Mouse (Mus musculus) liver, embryonic 16.5 days (tissue): ENCODE measurements around the gene Chrng. TPM values are rescaled to one million over a fixed set of nuclear protein-coding genes. Genes with fewer than 3 reads are reported as not detected.

Experiments used
- ATAC-seq: fragments of 200-750 bp; cut with Nextera tagmentation; 2 replicates; pipeline ENCODE4 v1.8.0; 2017; ENCODE audit warnings: low read depth, mild to moderate bottlenecking, moderate number of reproducible peaks, moderate library complexity
- H3K27ac ChIP-seq: fragments of 300-500 bp; sonication (generic); 2 replicates; pipeline ENCODE4 v1.5.1; 2014; ENCODE audit warnings: mild to moderate bottlenecking, low read length
- H3K27me3 ChIP-seq: fragments of 300-500 bp; sonication (generic); 2 replicates; pipeline ENCODE4 v1.6.1; 2014; ENCODE audit warnings: low read depth, low read length, mixed read lengths; ENCODE audit not compliant: control insufficient read depth, insufficient read depth
- H3K36me3 ChIP-seq: fragments of 300-500 bp; sonication (generic); 2 replicates; pipeline ENCODE4 v1.6.1; 2014; ENCODE audit warnings: mild to moderate bottlenecking; ENCODE audit not compliant: control insufficient read depth, insufficient read depth
- H3K4me1 ChIP-seq: fragments of 300-500 bp; sonication (generic); 2 replicates; pipeline ENCODE4 v1.6.1; 2014; ENCODE audit warnings: low read depth, low read length, mixed read lengths; ENCODE audit not compliant: control insufficient read depth
- H3K4me2 ChIP-seq: fragments of 300-500 bp; sonication (generic); 2 replicates; pipeline ENCODE4 v1.6.1; 2014; ENCODE audit warnings: low read depth, low read length, mixed read lengths
- H3K4me3 ChIP-seq: fragments of 300-500 bp; sonication (generic); 2 replicates; pipeline ENCODE4 v1.5.1; 2014; ENCODE audit warnings: low read depth, mild to moderate bottlenecking, low read length
- H3K9ac ChIP-seq: fragments of 300-500 bp; sonication (generic); 2 replicates; pipeline ENCODE4 v1.6.1; 2014; ENCODE audit warnings: low read depth, low read length
- H3K9me3 ChIP-seq: fragments of 300-500 bp; sonication (generic); replicated peaks from 2 replicates; pipeline ENCODE4 v1.6.1; 2016; ENCODE audit warnings: low read length; ENCODE audit not compliant: control insufficient read depth
- WGBS: fragments of 180-500 bp; shearing (Covaris S2); extraction: QIAGEN DNeasy Blood & Tissue Kit; methylation state at CpG from one replicate; pipeline ENCODE4 v1.1.7; 2014; ENCODE audit not compliant: insufficient replicate concordance; 5-methylcytosine and 5-hydroxymethylcytosine counted together
- polyA plus RNA-seq: library from polyadenylated mRNA; unstranded; fragments of >200 nt; fragmentation: Nextera tagmentation; extraction: Ambion mirVana; gene quantifications from 2 replicates; pipeline ENCODE4 v1.2.1, GENCODE M21; 2015

Gene Chrng
- polyA plus RNA-seq, 1 experiment from 2014 or later = 0.99 TPM

DNA sequence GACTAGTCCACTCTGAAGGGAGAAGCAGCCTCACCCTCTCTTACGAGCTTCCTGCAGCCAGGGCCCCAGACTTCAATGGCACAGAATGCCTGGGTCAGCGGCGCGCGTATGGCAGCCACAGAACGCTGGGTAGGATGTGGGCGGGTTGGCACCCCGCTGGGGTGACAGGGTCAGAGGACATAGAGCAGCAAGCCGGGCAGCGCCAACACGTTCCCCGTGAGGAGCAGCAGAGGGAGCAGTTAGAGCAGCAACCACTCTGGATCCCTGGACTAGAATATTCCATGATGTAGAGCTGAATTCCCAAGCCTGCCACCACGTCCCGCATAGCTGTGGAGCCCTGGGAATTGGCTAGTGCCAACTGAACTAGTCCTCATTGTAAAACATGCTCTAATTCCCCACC, 54.0 kb downstream of the Chrng start:
- 10% methylated on average over 14 of the region's 14 CpGs for WGBS
- Histone ChIP-seq H3K27ac (no peak overlapping the region), H3K4me3 (no peak overlapping the region), H3K4me1 (no peaks in the 10 kb centered on the region), H3K9me3 (no peaks in the 10 kb centered on the region), H3K4me2 (no peak overlapping the region), H3K9ac (no peak overlapping the region), H3K36me3 (no peaks in the 10 kb centered on the region), H3K27me3 (peaks cover 44% of the 10 kb centered on the region)
- ATAC-seq = no peak

DNA sequence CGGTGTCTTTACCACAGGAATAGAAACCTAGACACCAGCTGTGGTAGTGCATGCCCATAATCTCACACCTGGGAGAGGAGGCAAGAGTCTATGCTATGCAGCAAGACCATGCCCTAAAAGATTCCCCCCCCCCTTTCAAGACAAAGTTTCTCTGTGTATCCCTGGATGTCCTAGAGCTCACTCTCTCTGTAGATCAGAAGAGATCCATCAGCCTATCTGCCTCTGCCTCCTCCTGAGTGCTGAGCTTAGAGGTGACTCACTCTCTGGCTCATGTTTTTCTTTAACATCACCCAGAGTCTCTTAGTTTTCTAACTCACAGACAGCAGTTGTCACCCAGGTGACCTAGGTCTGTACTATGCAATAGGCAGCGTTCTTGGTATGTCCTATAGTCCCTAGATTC, 54.9 kb downstream of the Chrng start:
- no peak overlapping the region for H3K27ac ChIP-seq
- ATAC-seq = no peak
- H3K27me3 ChIP-seq = peaks cover 52% of the 10 kb centered on the region
- H3K4me1 ChIP-seq = no peaks in the 10 kb centered on the region; the same call in 1 of the 2 replicates
- 34% methylated on average over 2 of the region's 2 CpGs for WGBS
- no peak overlapping the region for H3K4me2 ChIP-seq
- H3K36me3 ChIP-seq = no peaks in the 10 kb centered on the region
- no peak overlapping the region for H3K4me3 ChIP-seq
- no peak overlapping the region for H3K9ac ChIP-seq
- no peaks in the 10 kb centered on the region for H3K9me3 ChIP-seq

Other genes with a start within 250 kb of the Chrng start
- not detected in 2 replicates for gene Alppl2, start 114.7 kb upstream of the Chrng start, polyA plus RNA-seq
- gene Alpi, start 103.1 kb upstream of the Chrng start, polyA plus RNA-seq = 2.4 TPM in 1 of 2 replicates, not detected in the other
- gene Akp3, start 79.7 kb upstream of the Chrng start, polyA plus RNA-seq = not detected in 2 replicates
- 0.04 TPM in 1 of 2 replicates, not detected in the other for gene Ecel1, start 48.1 kb upstream of the Chrng start, polyA plus RNA-seq
- gene Prss56, start 21.3 kb upstream of the Chrng start, polyA plus RNA-seq = not detected in 2 replicates
- gene Chrnd, start 14.1 kb upstream of the Chrng start, polyA plus RNA-seq = 0.07 and 0.39 TPM in 2 replicates
- gene Eif4e2, start 9.3 kb downstream of the Chrng start, polyA plus RNA-seq = 64.2 and 68.8 TPM in 2 replicates
- 0.09 and 0.19 TPM in 2 replicates for gene Efhd1, start 59.7 kb downstream of the Chrng start, polyA plus RNA-seq
- 17.3 and 17.9 TPM in 2 replicates for gene Gigyf2, start 122.3 kb downstream of the Chrng start, polyA plus RNA-seq
- gene Kcnj13, start 190.1 kb downstream of the Chrng start, polyA plus RNA-seq = 0.25 and 0.48 TPM in 2 replicates